Mouse (Mus musculus) CH12.LX (cell line): ENCODE results near the gene Sema7a. TPM values are rescaled to one million over a fixed set of nuclear protein-coding genes. Genes with fewer than 3 reads are reported as not detected.

ENCODE experiments used
- DNase-seq: peaks from one replicate; pipeline ENCODE4 v3.0.0-alpha.2; 2013; ENCODE audit errors: extremely low read depth
- H3K27ac ChIP-seq: 2 replicates; pipeline ENCODE4 v1.5.1; 2012; ENCODE audit warnings: low read depth, mild to moderate bottlenecking, control low read depth, moderate library complexity; ENCODE audit not compliant: insufficient read depth
- H3K27me3 ChIP-seq: replicated peaks from 2 replicates; pipeline ENCODE3; 2012; ENCODE audit warnings: inconsistent platforms
- H3K36me3 ChIP-seq, 2 experiments: replicated peaks in 1 of 2; 2 replicates each; pipeline versions ENCODE3 to v1.6.1; 2012; ENCODE audit warnings: inconsistent platforms in 1 of 2, low read length in 1 of 2, mild to moderate bottlenecking in 1 of 2, mixed read lengths in 1 of 2, moderate library complexity in 1 of 2; ENCODE audit not compliant: control insufficient read depth in 1 of 2, insufficient read depth in 1 of 2
- H3K4me1 ChIP-seq, 2 experiments: 2 replicates each; pipeline ENCODE4 v1.6.1; 2012; ENCODE audit warnings: inconsistent platforms in 1 of 2, moderate library complexity in 1 of 2; ENCODE audit not compliant: insufficient read depth in 2 of 2, control insufficient read depth in 1 of 2
- H3K4me2 ChIP-seq: 2 replicates; pipeline ENCODE4 v1.6.1; 2012; ENCODE audit warnings: low read depth, mild to moderate bottlenecking, control low read depth; ENCODE audit not compliant: poor library complexity, insufficient read depth, severe bottlenecking
- H3K4me3 ChIP-seq, 3 experiments: fragments of 150-350 bp in 1 of 3; sonication (generic) in 1 of 3; replicated peaks in 1 of 3; 2 replicates each; pipeline versions ENCODE3 to v1.5.1; 2011 to 2012; ENCODE audit warnings: low read depth in 2 of 3, low read length in 2 of 3, mild to moderate bottlenecking in 2 of 3, moderate library complexity in 2 of 3, control low read depth in 1 of 3, improper control_type of control experiment in 1 of 3, inconsistent platforms in 1 of 3, mixed read lengths in 1 of 3; ENCODE audit not compliant: poor library complexity in 1 of 3
- H3K79me2 ChIP-seq: replicated peaks from 2 replicates; pipeline ENCODE4 v1.6.1; 2012; ENCODE audit warnings: mild to moderate bottlenecking, moderate library complexity; ENCODE audit not compliant: control insufficient read depth, poor library complexity, insufficient read depth, severe bottlenecking; ENCODE audit errors: extremely low read depth
- H3K9ac ChIP-seq: 2 replicates; pipeline ENCODE4 v1.6.1; 2012; ENCODE audit warnings: low read depth, mild to moderate bottlenecking, control low read depth, moderate library complexity; ENCODE audit not compliant: insufficient read depth
- H3K9me3 ChIP-seq: replicated peaks from 2 replicates; pipeline ENCODE3; 2012; ENCODE audit warnings: low read length, inconsistent platforms, mixed read lengths
- BHLHE40 ChIP-seq: IDR thresholded peaks from 2 replicates; pipeline ENCODE4 v1.6.1; 2011; ENCODE audit warnings: mild to moderate bottlenecking, low read depth, low read length, improper control_type of control experiment
- CHD1 ChIP-seq: IDR thresholded peaks from 2 replicates; pipeline ENCODE4 v1.6.1; 2012; ENCODE audit warnings: low read depth, low read length, improper control_type of control experiment, inconsistent platforms
- CHD2 ChIP-seq: IDR thresholded peaks from 2 replicates; pipeline ENCODE4 v1.6.1; 2011; ENCODE audit warnings: low read length, improper control_type of control experiment
- CTCF ChIP-seq, 2 experiments: IDR thresholded peaks in 1 of 2; conservative IDR thresholded peaks in 1 of 2; 2 replicates each; pipeline ENCODE4 v1.5.1; 2011 to 2012; ENCODE audit warnings: low read depth in 2 of 2, low read length in 2 of 2, improper control_type of control experiment in 1 of 2, inconsistent platforms in 1 of 2, mild to moderate bottlenecking in 1 of 2, moderate library complexity in 1 of 2
- E2F4 ChIP-seq: IDR thresholded peaks from 2 replicates; pipeline ENCODE4 v1.6.1; 2011; ENCODE audit warnings: low read depth, low read length, improper control_type of control experiment; ENCODE audit not compliant: insufficient replicate concordance
- ELF1 ChIP-seq: IDR thresholded peaks from 2 replicates; pipeline ENCODE4 v1.6.1; 2014; ENCODE audit warnings: low read depth, mild to moderate bottlenecking, inconsistent platforms, low read length, improper control_type of control experiment
- EP300 ChIP-seq: IDR thresholded peaks from 2 replicates; pipeline ENCODE4 v1.6.1; 2011; ENCODE audit warnings: low read length, improper control_type of control experiment
- ETS1 ChIP-seq: conservative IDR thresholded peaks from 2 replicates; pipeline ENCODE4 v1.6.1; 2012; ENCODE audit warnings: low read depth, mild to moderate bottlenecking, inconsistent platforms, low read length, improper control_type of control experiment, moderate library complexity
- GABPA ChIP-seq: IDR thresholded peaks from 2 replicates; pipeline ENCODE4 v1.6.1; 2012; ENCODE audit warnings: low read depth, low read length, improper control_type of control experiment, inconsistent platforms; ENCODE audit not compliant: insufficient replicate concordance
- HCFC1 ChIP-seq: IDR thresholded peaks from 2 replicates; pipeline ENCODE4 v1.6.1; 2012; ENCODE audit warnings: low read depth, mild to moderate bottlenecking, inconsistent platforms, low read length, improper control_type of control experiment
- IRF4 ChIP-seq: IDR thresholded peaks from 2 replicates; pipeline ENCODE4 v1.6.1; 2014; ENCODE audit warnings: low read depth, mild to moderate bottlenecking, inconsistent platforms, low read length, improper control_type of control experiment
- JUN ChIP-seq: IDR thresholded peaks from 2 replicates; pipeline ENCODE4 v1.6.1; 2011; ENCODE audit warnings: low read depth, mild to moderate bottlenecking, low read length, improper control_type of control experiment, moderate library complexity; ENCODE audit not compliant: insufficient read depth
- JUND ChIP-seq: conservative IDR thresholded peaks from 2 replicates; pipeline ENCODE4 v1.6.1; 2011; ENCODE audit warnings: low read depth, low read length, improper control_type of control experiment
- KAT2A ChIP-seq: IDR thresholded peaks from 2 replicates; pipeline ENCODE4 v1.6.1; 2012; ENCODE audit warnings: low read length, improper control_type of control experiment, inconsistent platforms; ENCODE audit not compliant: insufficient replicate concordance
- MAFK ChIP-seq: IDR thresholded peaks from 2 replicates; pipeline ENCODE4 v1.6.1; 2011; ENCODE audit warnings: low read length, improper control_type of control experiment; ENCODE audit not compliant: insufficient replicate concordance
- MAX ChIP-seq: IDR thresholded peaks from 2 replicates; pipeline ENCODE4 v1.6.1; 2011; ENCODE audit warnings: low read length, improper control_type of control experiment
- MAZ ChIP-seq: IDR thresholded peaks from 2 replicates; pipeline ENCODE4 v1.6.1; 2012; ENCODE audit warnings: low read depth, mild to moderate bottlenecking, inconsistent platforms, low read length, improper control_type of control experiment, moderate library complexity
- MEF2A ChIP-seq: IDR thresholded peaks from 2 replicates; pipeline ENCODE4 v1.6.1; 2014; ENCODE audit warnings: low read depth, mild to moderate bottlenecking, inconsistent platforms, low read length, improper control_type of control experiment, borderline replicate concordance
- MXI1 ChIP-seq: IDR thresholded peaks from 2 replicates; pipeline ENCODE4 v1.6.1; 2011; ENCODE audit warnings: mild to moderate bottlenecking, low read depth, low read length, improper control_type of control experiment
- MYC ChIP-seq: IDR thresholded peaks from 2 replicates; pipeline ENCODE4 v1.6.1; 2011; ENCODE audit warnings: low read depth, mild to moderate bottlenecking, improper control_type of control experiment, low read length
- NELFE ChIP-seq: IDR thresholded peaks from 2 replicates; pipeline ENCODE4 v1.6.1; 2011; ENCODE audit warnings: low read depth, low read length, improper control_type of control experiment
- NRF1 ChIP-seq: IDR thresholded peaks from 2 replicates; pipeline ENCODE4 v1.6.1; 2014; ENCODE audit warnings: low read depth, mild to moderate bottlenecking, inconsistent platforms, low read length, improper control_type of control experiment, moderate library complexity
- PAX5 ChIP-seq: IDR thresholded peaks from 2 replicates; pipeline ENCODE4 v1.6.1; 2012; ENCODE audit warnings: low read length, inconsistent platforms, mixed read lengths
- POLR2A ChIP-seq: IDR thresholded peaks from 2 replicates; pipeline ENCODE4 v1.6.1; 2011; ENCODE audit warnings: low read depth, mild to moderate bottlenecking, improper control_type of control experiment, low read length
- POLR2AphosphoS2 ChIP-seq: IDR thresholded peaks from 2 replicates; pipeline ENCODE4 v1.6.1; 2011; ENCODE audit warnings: low read depth, low read length, improper control_type of control experiment
- RAD21 ChIP-seq: IDR thresholded peaks from 2 replicates; pipeline ENCODE4 v1.6.1; 2011; ENCODE audit warnings: low read depth, mild to moderate bottlenecking, low read length, improper control_type of control experiment, moderate library complexity
- RCOR1 ChIP-seq: conservative IDR thresholded peaks from 2 replicates; pipeline ENCODE4 v1.6.1; 2012; ENCODE audit warnings: low read depth, mild to moderate bottlenecking, inconsistent platforms, low read length, improper control_type of control experiment
- SIN3A ChIP-seq: IDR thresholded peaks from 2 replicates; pipeline ENCODE4 v1.6.1; 2012; ENCODE audit warnings: low read length, improper control_type of control experiment, inconsistent platforms
- SMC3 ChIP-seq: IDR thresholded peaks from 2 replicates; pipeline ENCODE4 v1.6.1; 2011; ENCODE audit warnings: low read depth, low read length, improper control_type of control experiment
- TBP ChIP-seq: conservative IDR thresholded peaks from 2 replicates; pipeline ENCODE4 v1.6.1; 2011; ENCODE audit warnings: low read depth, low read length, improper control_type of control experiment
- TCF12 ChIP-seq: IDR thresholded peaks from 2 replicates; pipeline ENCODE4 v1.6.1; 2014; ENCODE audit warnings: low read depth, mild to moderate bottlenecking, inconsistent platforms, low read length, improper control_type of control experiment
- UBTF ChIP-seq: IDR thresholded peaks from 2 replicates; pipeline ENCODE4 v1.6.1; 2012; ENCODE audit warnings: low read depth, mild to moderate bottlenecking, inconsistent platforms, low read length, improper control_type of control experiment, moderate library complexity
- USF1 ChIP-seq: IDR thresholded peaks from 2 replicates; pipeline ENCODE4 v1.6.1; 2014; ENCODE audit warnings: low read depth, mild to moderate bottlenecking, inconsistent platforms, low read length, improper control_type of control experiment
- USF2 ChIP-seq: conservative IDR thresholded peaks from 2 replicates; pipeline ENCODE4 v1.6.1; 2011; ENCODE audit warnings: low read depth, low read length, improper control_type of control experiment
- ZC3H11A ChIP-seq: IDR thresholded peaks from 2 replicates; pipeline ENCODE4 v1.6.1; 2012; ENCODE audit warnings: low read depth, mild to moderate bottlenecking, inconsistent platforms, low read length, improper control_type of control experiment
- ZKSCAN1 ChIP-seq: IDR thresholded peaks from 2 replicates; pipeline ENCODE4 v1.6.1; 2012; ENCODE audit warnings: low read depth, inconsistent platforms, low read length, improper control_type of control experiment, borderline replicate concordance
- ZMIZ1 ChIP-seq: IDR thresholded peaks from 2 replicates; pipeline ENCODE4 v1.6.1; 2012; ENCODE audit warnings: low read depth, mild to moderate bottlenecking, inconsistent platforms, low read length, improper control_type of control experiment
- ZNF384 ChIP-seq: IDR thresholded peaks from 2 replicates; pipeline ENCODE4 v1.6.1; 2012; ENCODE audit warnings: low read depth, low read length, improper control_type of control experiment, inconsistent platforms
- dilution Hi-C: fragments of 300-500 bp; cut with MboI; formaldehyde crosslinking; loops from 2 replicates; pipeline ENCODE4 v1.14.3; 2020; ENCODE audit warnings: low sequenced_read_pairs; ENCODE audit not compliant: extremely low pct_unique_long_range_greater_than_20kb, extremely low pct_ligation_motif_present
- in situ Hi-C: fragments of 300-500 bp; cut with MboI; formaldehyde crosslinking; loops from 3 replicates; pipeline ENCODE4 v1.14.3; 2019; ENCODE audit warnings: low sequenced_read_pairs, low pct_ligation_motif_present, low pct_unique_long_range_greater_than_20kb, mixed read lengths
- polyA plus RNA-seq: library from polyadenylated mRNA; unstranded; fragments of >175 nt; gene quantifications from 2 replicates; pipeline ENCODE4 v1.2.1, GENCODE M21; 2012; ENCODE audit warnings: low read depth; ENCODE audit not compliant: insufficient read length
- total RNA-seq, 2 experiments: library from RNA; depleted of rRNA; stranded (reverse); fragments of 300-350 nt in 1 of 2; fragments of >200 nt in 1 of 2; gene quantifications; 2 replicates each; pipeline ENCODE4 v1.2.3; 2012 to 2014

Sema7a gene
- total and polyA plus RNA-seq, 3 experiments = 88.6 to 181 (median 89.4) TPM

GRCm38 (mm10) chr9:58009015-58009362 lies 69.1 kb downstream of the Sema7a start:
- Histone ChIP-seq H3K79me2 (no peaks in the 10 kb centered on the region), H3K9ac (no peak overlapping the region), H3K27ac (no peak overlapping the region), H3K9me3 (peaks cover 6% of the 10 kb centered on the region)
- DNase-seq = peak; percentile 74
- no peak for TF ChIP-seq ZC3H11A
- TF ChIP-seq KAT2A = no peak
- no peak for TF ChIP-seq TCF12
- no peak for TF ChIP-seq SMC3
- TF ChIP-seq MAX = peak; percentile 93
- TF ChIP-seq MAFK = no peak
- TF ChIP-seq UBTF = no peak
- TF ChIP-seq USF2 = peak; percentile 79
- TF ChIP-seq CHD1 = no peak
- no peak for TF ChIP-seq POLR2A
- no peak for TF ChIP-seq IRF4
- TF ChIP-seq USF1 = peak; percentile 74
- no peak for TF ChIP-seq ZNF384
- TF ChIP-seq NELFE = no peak
- TF ChIP-seq ELF1 = no peak
- TF ChIP-seq PAX5 = no peak
- no peak for TF ChIP-seq RAD21
- TF ChIP-seq MYC = no peak
- TF ChIP-seq HCFC1 = no peak
- TF ChIP-seq CTCF (conservative IDR thresholded peaks at IDR 0.05 in 1 of 2, IDR thresholded peaks at IDR 0.05 in 1 of 2; ENCODE audit: low read depth in 2 of 2, low read length in 2 of 2) = no peak
- TF ChIP-seq NRF1 = no peak
- TF ChIP-seq JUN = peak; percentile 30; the same call in 1 of the 2 replicates
- no peak for TF ChIP-seq JUND
- no peak for TF ChIP-seq MEF2A
- no peak for TF ChIP-seq ZMIZ1
- peak; percentile 73 for TF ChIP-seq ETS1
- TF ChIP-seq E2F4 = no peak
- no peak; the same call in none of the 2 replicates for TF ChIP-seq BHLHE40
- no peak for TF ChIP-seq GABPA
- no peak for TF ChIP-seq TBP
- no peak for TF ChIP-seq CHD2
- TF ChIP-seq RCOR1 = no peak
- no peak for TF ChIP-seq ZKSCAN1
- TF ChIP-seq MXI1 = peak; percentile 34; the same call in 1 of the 2 replicates
- no peak for TF ChIP-seq MAZ
- no peak for TF ChIP-seq EP300
- no peak for TF ChIP-seq SIN3A
- TF ChIP-seq POLR2AphosphoS2 = no peak
- TF ChIP-seq, all 38 proteins: peak for 6
- dilution Hi-C loops = no loop called here
- in situ Hi-C loops = no loop called here
- Histone ChIP-seq H3K4me3 (no peak overlapping the region), H3K4me2 (no peak overlapping the region), H3K27me3 (no peaks in the 10 kb centered on the region), H3K36me3 (peaks cover 7 to 9% of the 10 kb centered on the region in 2 experiments), H3K4me1 (peaks cover 22 to 56% of the 10 kb centered on the region in 2 experiments)
